Mouse (Mus musculus) testis, postnatal 14 days (tissue): ENCODE measurements at regions not wholly inside any gene's neighbourhood (a gene's known extent, or its start where the extent isn't known, plus 50 kb on each side); places are given as distances from the start of the nearest gene placed in this dataset.
A peak's percentile ranks its signal among the peaks of the same experiment; 100 is the strongest.

Source experiments
- DNase-seq: peaks from one replicate; pipeline ENCODE4 v3.0.0; 2021; ENCODE audit warnings: low spot score

- DNase-seq: no peak
Observed at GRCm38 (mm10) chr10:21482659-21483058, 105.6 kb downstream of the Aldh8a1 start.

- no peak for DNase-seq
Observed at GRCm38 (mm10) chr10:21483373-21483772, 106.3 kb downstream of the Aldh8a1 start.

- no peak for DNase-seq
Observed at GRCm38 (mm10) chr10:21488374-21488930, 104.5 kb upstream of the 1700020N01Rik start.

GRCm38 (mm10) chr10:21490910-21491309 lies 102.0 kb upstream of the 1700020N01Rik start:
- DNase-seq: no peak

GRCm38 (mm10) chr10:21492254-21492894 lies 100.6 kb upstream of the 1700020N01Rik start:
- no peak for DNase-seq

GRCm38 (mm10) chr10:21494536-21494935 lies 98.4 kb upstream of the 1700020N01Rik start:
- DNase-seq: no peak

GRCm38 (mm10) chr10:21497110-21497509 lies 95.8 kb upstream of the 1700020N01Rik start:
- no peak for DNase-seq

- DNase-seq: no peak
Observed at GRCm38 (mm10) chr10:21498143-21498542, 94.8 kb upstream of the 1700020N01Rik start.

GRCm38 (mm10) chr10:21501658-21502057 lies 91.3 kb upstream of the 1700020N01Rik start:
- no peak for DNase-seq

- DNase-seq: no peak
Observed at GRCm38 (mm10) chr10:21504431-21504830, 88.5 kb upstream of the 1700020N01Rik start.

GRCm38 (mm10) chr10:21511386-21511785 lies 81.6 kb upstream of the 1700020N01Rik start:
- peak; percentile 67 for DNase-seq

- DNase-seq: peak; percentile 26
Observed at GRCm38 (mm10) chr10:21512486-21512885, 80.5 kb upstream of the 1700020N01Rik start.

GRCm38 (mm10) chr10:21517721-21518120 lies 75.2 kb upstream of the 1700020N01Rik start:
- no peak for DNase-seq

- no peak for DNase-seq
Observed at GRCm38 (mm10) chr10:21520854-21521253, 72.1 kb upstream of the 1700020N01Rik start.

- no peak for DNase-seq
Observed at GRCm38 (mm10) chr10:21525555-21525954, 67.4 kb upstream of the 1700020N01Rik start.

- DNase-seq: no peak
Observed at GRCm38 (mm10) chr10:21528396-21528795, 64.5 kb upstream of the 1700020N01Rik start.

GRCm38 (mm10) chr10:21529098-21529749 lies 63.7 kb upstream of the 1700020N01Rik start:
- no peak for DNase-seq

GRCm38 (mm10) chr10:21532142-21532541 lies 60.8 kb upstream of the 1700020N01Rik start:
- DNase-seq: no peak

- DNase-seq: no peak
Observed at GRCm38 (mm10) chr10:21535631-21536030, 57.3 kb upstream of the 1700020N01Rik start.

- no peak for DNase-seq
Observed at GRCm38 (mm10) chr10:21538481-21538880, 54.5 kb upstream of the 1700020N01Rik start.
